Mouse (Mus musculus) heart, adult 9 months (tissue): ENCODE data around the gene Gpr62.
A peak's percentile ranks its signal among the peaks of the same experiment; 100 is the strongest.

Experiments used
- DNase-seq, 2 experiments: peaks; one replicate each; pipeline ENCODE4 v3.0.0; 2022; ENCODE audit warnings: low spot score in 2 of 2

Gpr62 gene

GRCm38 (mm10) chr9:106421033-106421864, 44.5 kb downstream of the Gpr62 start:
- DNase-seq: no peak

GRCm38 (mm10) chr9:106420608-106421007, 45.1 kb downstream of the Gpr62 start:
- no peak for DNase-seq

GRCm38 (mm10) chr9:106417841-106418625, 47.7 kb downstream of the Gpr62 start:
- DNase-seq: peak; percentile 80 to 81

- DNase-seq: no peak
These were observed 48.9 kb downstream of the Gpr62 start for GRCm38 (mm10) chr9:106416826-106417225.
